Comparison of ENCODE assay signal across 9 mouse cellular contexts in the genomic region with DNA sequence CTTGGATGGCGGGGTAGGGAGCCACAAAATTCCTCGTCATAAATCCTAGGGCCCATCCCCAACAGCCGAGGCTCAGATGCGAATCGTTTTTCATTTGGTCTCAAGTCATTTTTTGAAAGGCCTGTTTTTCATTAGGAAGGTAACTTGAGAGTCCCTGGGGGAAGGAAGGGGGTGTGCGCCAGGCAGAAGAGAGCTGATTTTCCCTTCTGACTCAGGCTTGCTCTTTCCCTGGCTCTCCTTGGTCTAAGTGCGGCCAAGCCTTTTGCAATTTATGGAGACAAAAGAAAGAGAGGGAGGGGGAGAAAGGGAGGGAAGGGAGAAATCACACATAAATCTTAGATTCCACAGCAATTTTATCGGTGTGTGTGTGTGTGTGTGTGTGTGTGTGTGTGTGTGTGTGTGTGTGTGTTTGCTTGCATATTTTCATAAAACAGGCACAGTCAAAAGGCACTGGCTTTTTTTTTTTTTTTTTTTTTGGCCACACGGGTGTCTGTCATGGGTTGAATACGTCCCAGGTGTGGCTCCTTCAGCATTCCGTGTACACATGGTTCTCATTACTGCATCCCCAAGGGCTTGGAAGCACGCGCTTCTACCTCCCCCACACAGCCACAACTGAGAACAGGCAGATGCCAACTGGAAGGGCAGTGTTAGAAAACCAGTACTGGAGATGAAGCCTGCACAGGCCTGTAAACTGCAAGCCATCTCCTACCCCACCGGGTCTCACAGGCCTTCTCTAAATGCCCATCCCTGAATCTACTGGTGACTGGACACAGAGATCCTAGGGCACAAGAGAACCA.
DNase-seq lines count a peak whose midpoint lies in the region; ATAC-seq and TF ChIP-seq lines count a peak whose summit lies in the region.
"Had no signal": no experiment of that assay in that cellular context is flagged by ENCODE, and none has a peak within 500 bp of the region (broad histone marks: within the 10 kb centered on the region; RNA-seq: fewer than 3 reads in every experiment).

No protein-coding gene starts in this region.

- H3K4me3 ChIP-seq in kidney, embryonic 15.5 days (replicated peaks): no peak overlapping the region
- H3K4me3 ChIP-seq in heart, postnatal 0 days (ENCODE audit: low read depth, low read length): no peak overlapping the region
- H3K4me3 ChIP-seq: erythroblast, embryonic 14.5 days had no signal

- no peak for TF ChIP-seq EP300 in heart, postnatal 0 days (IDR thresholded peaks at IDR 0.05; ENCODE audit: low read depth)

- WGBS in kidney, embryonic 15.5 days: 23% methylated on average over 14 of the region's 14 CpGs
- WGBS in heart, postnatal 0 days: 77% methylated on average over 14 of the region's 14 CpGs

- no peak overlapping the region for H3K9ac ChIP-seq in kidney, embryonic 15.5 days
- no peak overlapping the region for H3K9ac ChIP-seq in heart, postnatal 0 days (replicated peaks; ENCODE audit: low read depth, low read length)

- peak overlapping the region; percentile 68 for H3K27ac ChIP-seq in kidney, embryonic 15.5 days
- no peak overlapping the region for H3K27ac ChIP-seq in heart, postnatal 0 days (ENCODE audit: low read depth)

- no peaks in the 10 kb centered on the region for H3K36me3 ChIP-seq in kidney, embryonic 15.5 days
- no peaks in the 10 kb centered on the region for H3K36me3 ChIP-seq in heart, postnatal 0 days (replicated peaks; ENCODE audit: control insufficient read depth, insufficient read depth, low read length)

- ATAC-seq in kidney, embryonic 15.5 days (replicated peaks; ENCODE audit: low FRiP score): peak; percentile 76
- no peak for ATAC-seq in heart, postnatal 0 days (ENCODE audit: insufficient read depth, low read depth)

- no peak for TF ChIP-seq CTCF in heart, postnatal 0 days (IDR thresholded peaks at IDR 0.05; ENCODE audit: low read depth)

- H3K27me3 ChIP-seq in kidney, embryonic 15.5 days: no peaks in the 10 kb centered on the region
- no peaks in the 10 kb centered on the region for H3K27me3 ChIP-seq in heart, postnatal 0 days (ENCODE audit: control insufficient read depth, insufficient read depth, low read length)

- H3K4me2 ChIP-seq in kidney, embryonic 15.5 days: no peak overlapping the region
- no peak overlapping the region for H3K4me2 ChIP-seq in heart, postnatal 0 days (ENCODE audit: low read depth, low read length)

- H3K4me1 ChIP-seq in kidney, embryonic 15.5 days: peaks cover 13% of the 10 kb centered on the region
- no peaks in the 10 kb centered on the region for H3K4me1 ChIP-seq in heart, postnatal 0 days (ENCODE audit: control insufficient read depth, insufficient read depth)

- intact Hi-C loops in left cerebral cortex, postnatal 14 days (cut with DNase I): no loop called here

- H3K9me3 ChIP-seq in kidney, embryonic 15.5 days (replicated peaks): no peaks in the 10 kb centered on the region
- H3K9me3 ChIP-seq in heart, postnatal 0 days (replicated peaks; ENCODE audit: control insufficient read depth, low read length): no peaks in the 10 kb centered on the region

- no peak for DNase-seq in kidney, postnatal 25 days
- DNase-seq in embryo, embryonic 10 days (ENCODE audit: low spot score): peak; percentile 87
- DNase-seq in heart, postnatal 0 days (ENCODE audit: low spot score): peak; percentile 24
- DNase-seq in mesoderm, embryonic 11.5 days (ENCODE audit: low read depth, low spot score): peak; percentile 89
- DNase-seq in left cerebral cortex, postnatal 14 days (ENCODE audit: low spot score in 2 of 2): no peak
- no peak for DNase-seq in cerebellum, postnatal 14 days
- no peak for DNase-seq in right cerebral cortex, postnatal 4 days

Comparison
In these comparisons a context has a peak if more than half of its experiments do, and no peak if none do; other contexts are left out.
1. DNase-seq: peak in embryo, embryonic 10 days (single experiment), heart, postnatal 0 days (single experiment) and mesoderm, embryonic 11.5 days (single experiment); none in kidney, postnatal 25 days (0 of 2), left cerebral cortex, postnatal 14 days (0 of 2), cerebellum, postnatal 14 days (0 of 2) and right cerebral cortex, postnatal 4 days (single experiment).